Mouse (Mus musculus) A20 (cell line): Measurements from ENCODE around the gene Cep170b.

Experiments used
- DNase-seq: peaks from one replicate; pipeline ENCODE4 v3.0.0-alpha.2; 2011; ENCODE audit warnings: low read depth, low spot score

Cep170b gene

GRCm38 (mm10) chr12:112720216-112720615 is at the start of gene Cep170b:
Cep170b (plus strand) TSS chr12:112720455.
- DNase-seq, result no peak

- no peak for DNase-seq
Measured at GRCm38 (mm10) chr12:112670718-112671393, 49.4 kb upstream of the Cep170b start.

- peak; percentile 33 for DNase-seq
Measured at GRCm38 (mm10) chr12:112671891-112672290, 48.4 kb upstream of the Cep170b start.

- DNase-seq, result peak; percentile 80
Measured at GRCm38 (mm10) chr12:112672744-112673575, 47.3 kb upstream of the Cep170b start.

GRCm38 (mm10) chr12:112673576-112674091 is 46.6 kb upstream of the Cep170b start:
- no peak for DNase-seq

GRCm38 (mm10) chr12:112674132-112675011 is 45.9 kb upstream of the Cep170b start, which contains the start of gene Akt1:
Akt1 (minus strand) TSS chr12:112674884.
- DNase-seq, result peak; percentile 88

- peak; percentile 94 for DNase-seq
Measured at GRCm38 (mm10) chr12:112675245-112676035, 44.8 kb upstream of the Cep170b start.

- no peak for DNase-seq
Measured at GRCm38 (mm10) chr12:112677076-112677475, 43.2 kb upstream of the Cep170b start.

- no peak for DNase-seq
Measured at GRCm38 (mm10) chr12:112677943-112678554, 42.2 kb upstream of the Cep170b start.

- DNase-seq, result no peak
Measured at GRCm38 (mm10) chr12:112678555-112679026, 41.7 kb upstream of the Cep170b start, which contains the start of gene Zbtb42. Zbtb42 (plus strand) TSS chr12:112678828.

- DNase-seq, result peak; percentile 64
Measured at GRCm38 (mm10) chr12:112679027-112679996, 40.9 kb upstream of the Cep170b start.

GRCm38 (mm10) chr12:112683351-112683750 is 36.9 kb upstream of the Cep170b start:
- no peak for DNase-seq

- DNase-seq, result peak; percentile 58
Measured at GRCm38 (mm10) chr12:112688458-112688857, 31.8 kb upstream of the Cep170b start.

- peak; percentile 95 for DNase-seq
Measured at GRCm38 (mm10) chr12:112693185-112694126, 26.8 kb upstream of the Cep170b start.

GRCm38 (mm10) chr12:112694127-112694475 is 26.2 kb upstream of the Cep170b start:
- DNase-seq, result peak; percentile 55

GRCm38 (mm10) chr12:112696806-112697425 is 23.3 kb upstream of the Cep170b start:
- DNase-seq, result no peak

- DNase-seq, result no peak
Measured at GRCm38 (mm10) chr12:112700522-112700921, 19.7 kb upstream of the Cep170b start.
